Mouse (Mus musculus) heart, postnatal 0 days (tissue): Measurements from ENCODE around the gene Gm10447. TPM values are rescaled to one million over a fixed set of nuclear protein-coding genes. Genes with fewer than 3 reads are reported as not detected.

Experiments used
- ATAC-seq: fragments of 200-750 bp; cut with Nextera tagmentation; 2 replicates; pipeline ENCODE4 v1.8.0; 2017; ENCODE audit warnings: low read depth, moderate number of reproducible peaks, moderate library complexity; ENCODE audit not compliant: insufficient read depth
- DNase-seq: peaks from one replicate; pipeline ENCODE4 v3.0.0-alpha.2; 2016; ENCODE audit warnings: low spot score
- H3K27ac ChIP-seq: fragments of 300-500 bp; sonication (generic); 2 replicates; pipeline ENCODE4 v1.5.1; 2014; ENCODE audit warnings: low read depth, mild to moderate bottlenecking
- H3K27me3 ChIP-seq: fragments of 300-500 bp; sonication (generic); 2 replicates; pipeline ENCODE4 v1.6.1; 2014; ENCODE audit warnings: low read length, mixed read lengths; ENCODE audit not compliant: control insufficient read depth, insufficient read depth
- H3K36me3 ChIP-seq: fragments of 300-500 bp; sonication (generic); replicated peaks from 2 replicates; pipeline ENCODE4 v1.6.1; 2014; ENCODE audit warnings: low read length, mixed read lengths; ENCODE audit not compliant: control insufficient read depth, insufficient read depth
- H3K4me1 ChIP-seq: fragments of 300-500 bp; sonication (generic); 2 replicates; pipeline ENCODE4 v1.6.1; 2014; ENCODE audit warnings: antibody characterized with exemption; ENCODE audit not compliant: control insufficient read depth, insufficient read depth
- H3K4me2 ChIP-seq: fragments of 300-500 bp; sonication (generic); 2 replicates; pipeline ENCODE4 v1.6.1; 2014; ENCODE audit warnings: low read depth, mild to moderate bottlenecking, low read length, moderate library complexity
- H3K4me3 ChIP-seq: fragments of 300-500 bp; sonication (generic); 2 replicates; pipeline ENCODE4 v1.5.1; 2014; ENCODE audit warnings: low read depth, low read length
- H3K9ac ChIP-seq: fragments of 300-500 bp; sonication (generic); replicated peaks from 2 replicates; pipeline ENCODE4 v1.6.1; 2014; ENCODE audit warnings: low read depth, low read length, mixed read lengths
- H3K9me3 ChIP-seq: fragments of 300-500 bp; sonication (generic); replicated peaks from 2 replicates; pipeline ENCODE4 v1.6.1; 2016; ENCODE audit warnings: low read length; ENCODE audit not compliant: control insufficient read depth
- CTCF ChIP-seq: IDR thresholded peaks from 2 replicates; pipeline ENCODE4 v1.5.1; 2016; ENCODE audit warnings: antibody characterized with exemption, control low read depth, low read depth
- EP300 ChIP-seq: IDR thresholded peaks from 2 replicates; pipeline ENCODE4 v1.6.1; 2016; ENCODE audit warnings: antibody characterized with exemption, low read depth
- WGBS: fragments of 180-500 bp; shearing (Covaris S2); extraction: QIAGEN DNeasy Blood & Tissue Kit; methylation state at CpG from one replicate; pipeline ENCODE4 v1.1.7; 2014; 5-methylcytosine and 5-hydroxymethylcytosine counted together
- polyA plus RNA-seq: library from polyadenylated mRNA; unstranded; fragments of >200 nt; fragmentation: Nextera tagmentation; extraction: Ambion mirVana; gene quantifications from 2 replicates; pipeline ENCODE4 v1.2.1, GENCODE M21; 2015
- total RNA-seq: library from RNA; depleted of rRNA; stranded (reverse); fragments of >200 nt; gene quantifications from 2 replicates; pipeline ENCODE4 v1.2.3, GENCODE M21; 2014; ENCODE audit warnings: low replicate concordance

The Gm10447 gene
- total and polyA plus RNA-seq, 2 experiments from 2014 or later, result 0.04 TPM; not detected in 1

- Histone ChIP-seq H3K4me2 (no peak overlapping the region), H3K27me3 (no peaks in the 10 kb centered on the region), H3K36me3 (peaks cover 17% of the 10 kb centered on the region), H3K9me3 (no peaks in the 10 kb centered on the region), H3K9ac (no peak overlapping the region), H3K4me1 (no peaks in the 10 kb centered on the region), H3K4me3 (no peak overlapping the region), H3K27ac (no peak overlapping the region)
- DNase-seq (no peak), ATAC-seq (no peak)
- WGBS, result 71% methylated on average over 6 of the region's 6 CpGs
- TF ChIP-seq CTCF, result no peak
- no peak for TF ChIP-seq EP300
Measured at GRCm38 (mm10) chr11:53425711-53426255, 31.1 kb downstream of the Gm10447 start.

GRCm38 (mm10) chr11:53425251-53425650, 31.7 kb downstream of the Gm10447 start:
- Histone ChIP-seq H3K27ac (no peak overlapping the region), H3K36me3 (peaks cover 20% of the 10 kb centered on the region), H3K4me1 (no peaks in the 10 kb centered on the region), H3K9ac (no peak overlapping the region), H3K9me3 (no peaks in the 10 kb centered on the region), H3K27me3 (no peaks in the 10 kb centered on the region), H3K4me2 (no peak overlapping the region), H3K4me3 (no peak overlapping the region)
- TF ChIP-seq EP300 (no peak), CTCF (no peak)
- no peak for DNase-seq
- WGBS, result 31% methylated on average over 3 of the region's 3 CpGs
- no peak for ATAC-seq

GRCm38 (mm10) chr11:53424826-53425225, 32.1 kb downstream of the Gm10447 start:
- TF ChIP-seq EP300 (no peak), CTCF (no peak)

GRCm38 (mm10) chr11:53423036-53423435, 33.9 kb downstream of the Gm10447 start, which contains the start of gene Leap2:
TSS of gene Leap2 (minus strand) at chr11:53423170.
- ATAC-seq, result no peak
- 48% methylated on average over 4 of the region's 4 CpGs for WGBS

More at GRCm38 (mm10) chr11:53424826-53425225, 32.1 kb downstream of the Gm10447 start:
- DNase-seq (no peak), ATAC-seq (no peak)
- H3K9me3 ChIP-seq, result no peaks in the 10 kb centered on the region
- H3K9ac ChIP-seq, result no peak overlapping the region
- WGBS, result 47% methylated on average over 2 of the region's 2 CpGs
- no peak overlapping the region for H3K4me3 ChIP-seq
- no peaks in the 10 kb centered on the region for H3K4me1 ChIP-seq
- no peak overlapping the region for H3K27ac ChIP-seq
- peaks cover 24% of the 10 kb centered on the region for H3K36me3 ChIP-seq
- no peak overlapping the region for H3K4me2 ChIP-seq
- H3K27me3 ChIP-seq, result no peaks in the 10 kb centered on the region

GRCm38 (mm10) chr11:53418048-53418447, 38.9 kb downstream of the Gm10447 start:
- no peaks in the 10 kb centered on the region for H3K27me3 ChIP-seq
- no peaks in the 10 kb centered on the region for H3K4me1 ChIP-seq
- no peak for ATAC-seq
- H3K4me2 ChIP-seq, result no peak overlapping the region
- DNase-seq, result no peak
- peaks cover 75% of the 10 kb centered on the region for H3K36me3 ChIP-seq
- TF ChIP-seq EP300 (no peak), CTCF (no peak)
- H3K4me3 ChIP-seq, result no peak overlapping the region
- no peaks in the 10 kb centered on the region for H3K9me3 ChIP-seq
- no peak overlapping the region for H3K27ac ChIP-seq
- H3K9ac ChIP-seq, result no peak overlapping the region

More at GRCm38 (mm10) chr11:53423036-53423435, 33.9 kb downstream of the Gm10447 start, which contains the start of gene Leap2:
- Histone ChIP-seq H3K4me2 (no peak within 1 kb of the TSS), H3K4me3 (no peak within 1 kb of the TSS), H3K36me3 (peaks cover 29% of the 10 kb centered on the region), H3K9me3 (no peaks in the 10 kb centered on the region), H3K9ac (no peak within 1 kb of the TSS), H3K27ac (no peak within 1 kb of the TSS), H3K27me3 (no peaks in the 10 kb centered on the region), H3K4me1 (no peaks in the 10 kb centered on the region)
- no peak for DNase-seq
- no peak for TF ChIP-seq EP300
- TF ChIP-seq CTCF, result no peak

- no peak for DNase-seq
- TF ChIP-seq CTCF (no peak), EP300 (no peak)
- H3K4me3 ChIP-seq, result no peak overlapping the region
- WGBS, result 80% methylated on average over 4 of the region's 4 CpGs
- H3K4me1 ChIP-seq, result no peaks in the 10 kb centered on the region
- no peaks in the 10 kb centered on the region for H3K27me3 ChIP-seq
- H3K4me2 ChIP-seq, result no peak overlapping the region
- H3K9me3 ChIP-seq, result no peaks in the 10 kb centered on the region
- no peak overlapping the region for H3K9ac ChIP-seq
- ATAC-seq, result no peak
- H3K27ac ChIP-seq, result no peak overlapping the region
- peaks cover 93% of the 10 kb centered on the region for H3K36me3 ChIP-seq
Measured at GRCm38 (mm10) chr11:53413871-53414270, 43.0 kb downstream of the Gm10447 start.
